20 mouse cellular contexts compared by ENCODE assay signal in the genomic region with DNA sequence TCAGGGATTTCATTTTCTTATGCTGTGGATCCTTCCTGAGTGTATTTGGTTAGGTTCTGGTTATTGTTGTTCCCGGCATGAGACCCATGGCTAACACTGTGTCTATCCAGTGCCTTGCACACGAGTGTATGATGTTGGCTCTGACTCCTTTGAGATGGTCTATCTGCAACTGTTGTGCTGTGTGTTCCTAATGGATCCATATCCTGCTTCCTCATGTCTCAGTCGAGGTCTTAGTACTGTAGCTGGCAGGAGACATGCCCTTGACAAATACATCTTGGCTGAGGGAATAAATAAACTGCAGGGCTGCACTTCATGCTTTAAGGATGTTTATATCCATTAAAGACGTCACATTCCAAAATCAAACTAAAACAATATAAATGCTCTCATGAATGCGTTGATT.
"Had no signal": no experiment of that assay in that cellular context is flagged by ENCODE, and none has a peak within 500 bp of the region (broad histone marks: within the 10 kb centered on the region; RNA-seq: fewer than 3 reads in every experiment).

No protein-coding gene starts in this region.

- H3K4me2 ChIP-seq: liver, embryonic 11.5 days; liver, embryonic 13.5 days; liver, embryonic 15.5 days; midbrain, embryonic 12.5 days; neural tube, embryonic 13.5 days; neural tube, embryonic 15.5 days had no signal

- H3K9ac ChIP-seq: liver, embryonic 13.5 days; liver, embryonic 15.5 days; liver, postnatal 0 days; midbrain, embryonic 12.5 days; neural tube, embryonic 13.5 days; neural tube, embryonic 15.5 days had no signal

- H3K4me3 ChIP-seq: liver, embryonic 13.5 days; liver, embryonic 15.5 days; midbrain, embryonic 10.5 days; midbrain, embryonic 12.5 days; myocyte; neural tube, embryonic 13.5 days; neural tube, embryonic 15.5 days had no signal

- DNase-seq: liver; liver, embryonic 13.5 days; liver, postnatal 0 days; midbrain, embryonic 14.5 days; retina, postnatal 1 day; right cerebral cortex, adult 18-20 months; right cerebral cortex, postnatal 25 days; right cerebral cortex, postnatal 4 days; spleen, adult 18-20 months; thymus, adult 18-20 months; thymus, postnatal 14 days; thymus, postnatal 36 days had no signal

- ATAC-seq: liver, postnatal 0 days; midbrain, embryonic 16.5 days had no signal

- H3K36me3 ChIP-seq: liver, embryonic 13.5 days; liver, embryonic 15.5 days; midbrain, embryonic 10.5 days; midbrain, embryonic 12.5 days; neural tube, embryonic 13.5 days; neural tube, embryonic 15.5 days had no signal

- H3K27ac ChIP-seq: liver, embryonic 13.5 days; liver, embryonic 15.5 days; midbrain, embryonic 10.5 days; midbrain, embryonic 12.5 days; neural tube, embryonic 13.5 days; neural tube, embryonic 15.5 days had no signal

- H3K4me1 ChIP-seq: liver, embryonic 13.5 days; liver, embryonic 15.5 days; midbrain, embryonic 12.5 days; neural tube, embryonic 15.5 days had no signal

- H3K27me3 ChIP-seq: liver, embryonic 13.5 days; liver, embryonic 15.5 days; midbrain, embryonic 12.5 days; neural tube, embryonic 13.5 days; neural tube, embryonic 15.5 days had no signal

- H3K9me3 ChIP-seq: midbrain, embryonic 12.5 days; neural tube, embryonic 13.5 days; neural tube, embryonic 15.5 days had no signal
